Mouse (Mus musculus) neural tube, embryonic 14.5 days (tissue): ENCODE measurements at regions not wholly inside any gene's neighbourhood (a gene's known extent, or its start where the extent isn't known, plus 50 kb on each side); places are given as distances from the start of the nearest gene placed in this dataset.
A peak's percentile ranks its signal among the peaks of the same experiment; 100 is the strongest.

Source experiments
- ATAC-seq: fragments of 200-750 bp; cut with Nextera tagmentation; 2 replicates; pipeline ENCODE4 v1.8.0; 2017; ENCODE audit warnings: low read depth, mild to moderate bottlenecking, moderate TSS enrichment, moderate library complexity
- H3K27ac ChIP-seq: fragments of 300-500 bp; sonication (generic); 2 replicates; pipeline ENCODE4 v1.5.1; 2014; ENCODE audit warnings: low read depth, mild to moderate bottlenecking, control low read depth, low read length, moderate library complexity, mixed read lengths
- H3K27me3 ChIP-seq: fragments of 300-500 bp; sonication (generic); 2 replicates; pipeline ENCODE4 v1.6.1; 2014; ENCODE audit warnings: low read length; ENCODE audit not compliant: control insufficient read depth, insufficient read depth
- H3K36me3 ChIP-seq: fragments of 300-500 bp; sonication (generic); 2 replicates; pipeline ENCODE4 v1.6.1; 2014; ENCODE audit warnings: low read length, mixed read lengths; ENCODE audit not compliant: control insufficient read depth, insufficient read depth
- H3K4me1 ChIP-seq: fragments of 300-500 bp; sonication (generic); 2 replicates; pipeline ENCODE4 v1.6.1; 2014; ENCODE audit warnings: low read length; ENCODE audit not compliant: control insufficient read depth, insufficient read depth
- H3K4me2 ChIP-seq: fragments of 300-500 bp; sonication (generic); 2 replicates; pipeline ENCODE4 v1.6.1; 2014; ENCODE audit warnings: mild to moderate bottlenecking, low read depth, low read length, control low read depth
- H3K4me3 ChIP-seq: fragments of 300-500 bp; sonication (generic); 2 replicates; pipeline ENCODE4 v1.5.1; 2014; ENCODE audit warnings: low read depth, low read length, control low read depth, mixed read lengths
- H3K9ac ChIP-seq: fragments of 300-500 bp; sonication (generic); replicated peaks from 2 replicates; pipeline ENCODE4 v1.6.1; 2014; ENCODE audit warnings: low read depth, mild to moderate bottlenecking, control low read depth, low read length, mixed read lengths
- H3K9me3 ChIP-seq: fragments of 300-500 bp; sonication (generic); 2 replicates; pipeline ENCODE4 v1.6.1; 2016; ENCODE audit warnings: low read length; ENCODE audit not compliant: control insufficient read depth
- WGBS: fragments of 180-500 bp; shearing (Covaris S2); extraction: QIAGEN DNeasy Blood & Tissue Kit; methylation state at CpG from one replicate; pipeline ENCODE4 v1.1.7; 2014; 5-methylcytosine and 5-hydroxymethylcytosine counted together

DNA sequence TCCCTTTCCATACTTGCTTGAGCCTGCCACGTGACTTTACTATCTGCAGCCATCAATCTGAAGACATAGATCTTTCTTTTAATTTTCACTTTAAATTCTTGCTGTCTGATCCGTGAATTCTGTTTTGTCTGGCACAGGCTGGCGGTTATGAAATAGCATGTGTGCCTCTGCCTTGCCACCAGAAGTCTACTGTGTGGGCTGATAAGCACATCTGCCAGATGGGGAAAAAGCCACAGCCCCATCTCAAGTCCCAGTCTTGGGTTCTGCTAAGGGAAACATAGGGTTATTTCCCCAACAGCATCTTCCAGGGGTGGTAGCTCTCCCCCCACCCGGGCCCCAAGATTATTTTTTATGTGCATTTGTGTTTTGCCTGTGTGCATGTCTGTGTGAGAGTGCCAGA, 480.1 kb downstream of the Ajap1 start:
- no peak for ATAC-seq
- Histone ChIP-seq H3K9ac (no peak overlapping the region), H3K4me1 (no peaks in the 10 kb centered on the region), H3K4me2 (no peak overlapping the region), H3K27ac (no peak overlapping the region), H3K27me3 (no peaks in the 10 kb centered on the region), H3K9me3 (no peaks in the 10 kb centered on the region), H3K36me3 (no peaks in the 10 kb centered on the region), H3K4me3 (no peak overlapping the region)
- 70% methylated on average over 4 of the region's 4 CpGs for WGBS

DNA sequence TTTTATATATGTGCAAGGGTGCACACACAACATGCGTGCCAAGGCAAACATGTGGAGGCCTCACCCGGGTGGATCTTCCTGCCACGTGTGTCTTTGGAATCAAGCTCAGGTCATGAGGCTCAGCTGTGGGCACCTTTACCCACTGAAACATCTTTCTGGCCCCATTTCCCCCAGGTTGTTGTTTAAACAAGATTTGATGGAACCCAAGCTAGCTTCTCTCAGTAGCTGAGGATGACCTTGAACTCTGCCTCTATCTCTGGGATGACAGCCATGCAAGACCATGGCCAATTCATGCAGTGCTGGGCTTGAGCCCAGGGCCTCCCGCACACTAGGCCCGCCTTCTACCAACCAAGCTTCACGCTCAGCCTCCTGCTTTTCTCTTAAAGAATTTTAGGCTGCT, 480.9 kb downstream of the Ajap1 start:
- H3K4me3 ChIP-seq = no peak overlapping the region
- no peaks in the 10 kb centered on the region for H3K9me3 ChIP-seq
- 87% methylated on average over 6 of the region's 6 CpGs for WGBS
- H3K36me3 ChIP-seq = no peaks in the 10 kb centered on the region
- no peaks in the 10 kb centered on the region for H3K4me1 ChIP-seq
- no peak overlapping the region for H3K9ac ChIP-seq
- no peaks in the 10 kb centered on the region for H3K27me3 ChIP-seq
- no peak overlapping the region for H3K27ac ChIP-seq
- no peak overlapping the region for H3K4me2 ChIP-seq
- ATAC-seq = no peak

DNA sequence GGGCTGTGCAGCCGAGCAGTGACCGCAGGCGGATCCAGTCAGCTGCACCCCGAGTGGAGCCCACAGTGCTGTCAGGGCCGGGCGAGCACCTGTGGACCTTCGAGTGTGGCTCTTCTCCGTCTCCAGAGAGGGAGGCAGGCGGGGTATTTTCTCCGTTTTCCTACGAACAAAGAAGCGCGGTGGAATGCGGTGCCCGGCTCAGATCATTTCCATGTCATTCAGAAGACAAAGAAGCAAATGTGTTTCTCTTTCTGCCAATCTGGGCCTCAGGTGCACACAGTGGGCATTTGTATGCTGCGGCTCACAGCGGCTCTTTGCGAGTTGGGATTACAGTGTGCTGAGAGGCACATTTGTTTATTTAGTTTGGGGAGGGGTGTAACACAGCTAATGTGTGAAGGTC, 483.1 kb downstream of the Ajap1 start:
- Histone ChIP-seq H3K9me3 (no peaks in the 10 kb centered on the region), H3K27me3 (no peaks in the 10 kb centered on the region), H3K4me1 (no peaks in the 10 kb centered on the region), H3K4me3 (no peak overlapping the region), H3K36me3 (no peaks in the 10 kb centered on the region), H3K4me2 (no peak overlapping the region), H3K27ac (no peak overlapping the region), H3K9ac (no peak overlapping the region)
- 41% methylated on average over 18 of the region's 18 CpGs for WGBS
- ATAC-seq = no peak

DNA sequence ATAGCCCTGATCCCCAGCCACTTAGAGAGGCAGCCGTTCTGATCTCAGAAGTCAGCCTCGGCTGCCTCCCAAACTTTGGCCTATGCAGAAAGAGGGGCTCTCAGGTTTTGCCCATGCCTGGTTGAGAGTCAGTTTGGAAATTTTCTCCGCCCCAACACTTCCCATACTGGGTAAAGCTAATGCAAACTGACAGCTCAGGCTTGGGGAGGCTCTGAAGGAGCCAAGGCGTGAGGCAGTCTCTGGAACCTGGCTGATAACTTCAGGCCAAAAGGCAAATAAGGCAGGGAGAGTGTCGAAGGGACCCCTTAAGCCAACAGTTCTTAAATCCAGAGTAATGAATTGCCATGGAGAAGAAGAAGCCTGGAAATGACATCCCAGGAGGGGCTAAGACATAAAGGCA, 485.4 kb downstream of the Ajap1 start:
- Histone ChIP-seq H3K4me1 (no peaks in the 10 kb centered on the region), H3K4me3 (no peak overlapping the region), H3K36me3 (no peaks in the 10 kb centered on the region), H3K27ac (no peak overlapping the region), H3K9ac (no peak overlapping the region), H3K9me3 (no peaks in the 10 kb centered on the region), H3K4me2 (no peak overlapping the region), H3K27me3 (no peaks in the 10 kb centered on the region)
- 88% methylated on average over 5 of the region's 5 CpGs for WGBS
- ATAC-seq = no peak

DNA sequence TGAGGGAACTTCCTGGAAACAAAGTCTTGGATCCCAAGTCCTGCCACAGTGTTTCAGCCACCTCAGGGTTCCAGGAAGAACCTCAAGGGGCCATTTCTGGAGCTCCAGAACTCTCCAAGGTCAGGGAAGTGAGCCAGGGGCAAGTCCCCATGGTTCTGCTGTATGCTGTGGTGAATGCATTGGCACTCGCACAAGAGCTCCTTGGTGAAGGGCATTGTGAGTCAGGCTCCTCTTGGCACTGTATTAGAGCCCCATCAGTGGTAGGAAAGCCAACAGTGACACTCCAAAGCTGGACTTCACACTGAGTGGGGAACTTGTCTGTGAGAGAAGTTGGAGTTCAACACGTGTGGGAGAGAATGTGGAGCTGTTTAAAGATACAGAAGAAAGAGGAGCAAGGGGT, 486.0 kb downstream of the Ajap1 start:
- ATAC-seq = no peak

DNA sequence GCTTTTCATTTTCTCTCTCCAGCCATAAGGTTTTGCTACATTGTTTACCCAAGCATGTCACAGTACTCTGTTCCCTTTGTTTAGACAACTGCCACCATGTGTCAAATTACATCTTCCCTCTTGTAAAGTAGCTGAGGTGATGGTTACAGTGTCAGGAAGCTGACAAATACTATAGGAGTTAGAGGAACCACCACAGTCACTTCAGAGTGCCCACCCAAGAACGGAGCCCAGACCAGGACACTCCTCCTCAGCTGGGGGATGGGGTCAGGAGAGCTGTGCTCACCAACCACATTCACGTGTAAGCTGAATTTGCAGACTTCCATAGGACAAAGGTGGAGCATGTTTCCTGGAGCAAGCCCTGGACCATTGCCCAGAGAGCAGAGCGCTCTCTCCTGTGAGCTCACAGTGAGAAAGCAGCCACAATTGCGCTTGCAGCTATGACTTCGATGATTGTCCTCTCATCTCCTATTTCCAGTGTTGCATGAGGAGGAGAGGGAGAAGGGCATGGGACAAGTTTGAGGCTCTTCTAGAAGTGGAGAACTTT, 487.5 kb downstream of the Ajap1 start:
- H3K9me3 ChIP-seq = no peaks in the 10 kb centered on the region
- H3K4me2 ChIP-seq = no peak overlapping the region

More for the DNA sequence above, 486.0 kb downstream of the Ajap1 start:
- H3K27ac ChIP-seq = no peak overlapping the region
- no peaks in the 10 kb centered on the region for H3K9me3 ChIP-seq
- H3K27me3 ChIP-seq = no peaks in the 10 kb centered on the region
- H3K4me2 ChIP-seq = no peak overlapping the region
- no peak overlapping the region for H3K9ac ChIP-seq
- 84% methylated on average over 2 of the region's 2 CpGs for WGBS
- no peaks in the 10 kb centered on the region for H3K4me1 ChIP-seq
- no peaks in the 10 kb centered on the region for H3K36me3 ChIP-seq
- no peak overlapping the region for H3K4me3 ChIP-seq

DNA sequence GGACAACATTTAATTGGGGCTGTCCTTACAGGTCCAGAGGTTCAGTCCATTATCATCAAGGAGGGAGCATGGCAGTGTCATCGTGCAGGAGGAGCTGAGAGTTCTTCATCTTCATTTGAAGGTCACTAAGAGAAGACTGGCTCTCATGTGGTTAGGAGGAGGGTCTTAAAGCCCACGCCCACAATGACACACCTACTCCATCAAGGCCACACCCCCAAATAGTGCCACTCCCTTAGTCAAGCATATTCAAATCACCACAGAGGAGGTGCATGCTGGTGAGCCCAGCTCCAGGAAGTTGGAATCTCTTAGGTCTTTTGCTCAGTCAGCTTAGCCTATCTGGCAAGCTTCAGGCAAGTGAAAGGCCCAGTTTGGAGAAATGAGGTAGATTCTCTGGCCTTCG, 488.4 kb downstream of the Ajap1 start:
- Histone ChIP-seq H3K36me3 (no peaks in the 10 kb centered on the region), H3K4me1 (0 out of 2 replicates have a peak, but pooled peaks cover 8% of the 10 kb centered on the region), H3K4me2 (no peak overlapping the region), H3K4me3 (no peak overlapping the region), H3K9ac (no peak overlapping the region), H3K27ac (no peak overlapping the region), H3K27me3 (no peaks in the 10 kb centered on the region), H3K9me3 (no peaks in the 10 kb centered on the region)
- WGBS = 71% methylated on average over 3 of the region's 3 CpGs
- no peak for ATAC-seq

More for the DNA sequence above, 487.5 kb downstream of the Ajap1 start:
- WGBS = 64% methylated on average over 5 of the region's 5 CpGs
- Histone ChIP-seq H3K9ac (no peak overlapping the region), H3K4me1 (no peaks in the 10 kb centered on the region), H3K27me3 (no peaks in the 10 kb centered on the region), H3K4me3 (no peak overlapping the region), H3K36me3 (no peaks in the 10 kb centered on the region), H3K27ac (no peak overlapping the region)
- ATAC-seq = no peak

DNA sequence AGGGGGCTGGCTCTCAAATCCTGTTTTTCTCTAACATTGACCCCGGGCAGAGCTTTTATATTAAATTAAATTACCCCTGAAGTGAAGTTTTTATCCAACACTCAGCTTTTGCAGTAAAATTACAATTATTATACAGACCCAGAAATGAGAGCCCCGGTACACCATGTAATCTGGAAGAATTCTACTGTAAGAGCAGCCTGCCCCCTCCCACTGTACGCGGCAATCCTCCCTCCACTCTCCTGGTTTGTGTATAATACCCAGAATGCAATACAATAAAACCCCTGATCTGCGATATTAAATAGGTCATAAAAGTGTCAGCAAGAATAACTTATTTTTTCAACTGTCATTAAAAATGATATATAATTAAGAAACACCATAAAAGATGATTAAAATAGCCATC, 492.3 kb downstream of the Ajap1 start:
- Histone ChIP-seq H3K27me3 (no peaks in the 10 kb centered on the region), H3K9me3 (no peaks in the 10 kb centered on the region), H3K36me3 (no peaks in the 10 kb centered on the region), H3K4me3 (no peak overlapping the region), H3K9ac (no peak overlapping the region), H3K27ac (peak overlapping the region; percentile 52; the same call in 1 of the 2 replicates), H3K4me1 (0 out of 2 replicates have a peak, but pooled peaks cover 8% of the 10 kb centered on the region), H3K4me2 (no peak overlapping the region)
- 40% methylated on average over 5 of the region's 5 CpGs for WGBS
- ATAC-seq = peak; percentile 72; the same call in 1 of the 2 replicates

DNA sequence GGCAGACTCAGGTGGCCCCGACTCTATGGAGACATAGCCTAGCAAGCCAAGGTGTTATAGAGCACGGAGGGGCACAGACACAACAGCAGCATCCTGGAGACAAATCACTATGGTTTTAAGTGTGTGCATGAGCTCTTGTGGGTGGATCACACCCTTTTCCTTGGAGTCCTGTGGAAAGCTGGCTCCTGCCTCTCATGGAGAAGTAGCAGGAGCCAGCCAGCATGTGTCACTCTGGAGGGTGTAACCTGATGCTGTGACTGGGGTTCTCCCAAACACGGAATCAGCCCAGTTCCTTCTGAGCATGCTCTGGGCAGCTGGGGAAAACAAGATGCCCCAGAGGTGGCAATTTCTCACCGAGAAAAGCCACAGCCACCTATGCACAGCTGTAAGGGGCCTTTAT, 494.9 kb downstream of the Ajap1 start:
- Histone ChIP-seq H3K4me1 (0 out of 2 replicates have a peak, but pooled peaks cover 8% of the 10 kb centered on the region), H3K4me2 (no peak overlapping the region), H3K27ac (no peak overlapping the region), H3K4me3 (no peak overlapping the region), H3K27me3 (no peaks in the 10 kb centered on the region), H3K9me3 (no peaks in the 10 kb centered on the region), H3K36me3 (no peaks in the 10 kb centered on the region), H3K9ac (no peak overlapping the region)
- WGBS = 81% methylated on average over 4 of the region's 4 CpGs
- ATAC-seq = no peak
